Mouse (Mus musculus) embryonic facial prominence, embryonic 14.5 days (tissue): ENCODE data around the gene Ugt1a10. TPM values are rescaled to one million over a fixed set of nuclear protein-coding genes. Genes with fewer than 3 reads are reported as not detected.
"Not testable (repeated sequence)": the region's sequence is repeated elsewhere in the genome, so short reads cannot be mapped to it uniquely, and the experiment has no call there.

Source experiments
- ATAC-seq: fragments of 200-750 bp; cut with Nextera tagmentation; 2 replicates; pipeline ENCODE4 v1.8.0; 2017; ENCODE audit warnings: low read depth, moderate number of reproducible peaks, moderate TSS enrichment
- DNase-seq: peaks from one replicate; pipeline ENCODE4 v3.0.0-alpha.2; 2015; ENCODE audit warnings: low spot score
- H3K27ac ChIP-seq: fragments of 300-500 bp; sonication (generic); replicated peaks from 2 replicates; pipeline ENCODE4 v1.5.1; 2014; ENCODE audit warnings: low read depth, mild to moderate bottlenecking, low read length, moderate library complexity
- H3K27me3 ChIP-seq: fragments of 300-500 bp; sonication (generic); replicated peaks from 2 replicates; pipeline ENCODE4 v1.6.1; 2014; ENCODE audit warnings: low read length; ENCODE audit not compliant: control insufficient read depth, insufficient read depth
- H3K36me3 ChIP-seq: fragments of 300-500 bp; sonication (generic); 2 replicates; pipeline ENCODE4 v1.6.1; 2014; ENCODE audit warnings: low read length, mixed read lengths; ENCODE audit not compliant: control insufficient read depth, insufficient read depth
- H3K4me1 ChIP-seq: fragments of 300-500 bp; sonication (generic); 2 replicates; pipeline ENCODE4 v1.6.1; 2014; ENCODE audit warnings: antibody characterized with exemption, low read length; ENCODE audit not compliant: control insufficient read depth, insufficient read depth
- H3K4me2 ChIP-seq: fragments of 300-500 bp; sonication (generic); 2 replicates; pipeline ENCODE4 v1.6.1; 2014; ENCODE audit warnings: low read depth, mild to moderate bottlenecking, low read length, moderate library complexity, mixed read lengths
- H3K4me3 ChIP-seq: fragments of 300-500 bp; sonication (generic); 2 replicates; pipeline ENCODE4 v1.5.1; 2014; ENCODE audit warnings: low read depth, mild to moderate bottlenecking, low read length
- H3K9ac ChIP-seq: fragments of 300-500 bp; sonication (generic); 2 replicates; pipeline ENCODE4 v1.6.1; 2014; ENCODE audit warnings: low read depth, mild to moderate bottlenecking, low read length, moderate library complexity, mixed read lengths
- H3K9me3 ChIP-seq: fragments of 300-500 bp; sonication (generic); 2 replicates; pipeline ENCODE4 v1.6.1; 2016; ENCODE audit warnings: low read length; ENCODE audit not compliant: control insufficient read depth
- WGBS: fragments of 180-500 bp; shearing (Covaris S2); extraction: QIAGEN DNeasy Blood & Tissue Kit; methylation state at CpG from one replicate; pipeline ENCODE4 v1.1.7; 2014; 5-methylcytosine and 5-hydroxymethylcytosine counted together
- polyA plus RNA-seq: library from polyadenylated mRNA; unstranded; fragments of >200 nt; fragmentation: Nextera tagmentation; extraction: Ambion mirVana; gene quantifications from 2 replicates; pipeline ENCODE4 v1.2.1, GENCODE M21; 2014

Ugt1a10 gene
- polyA plus RNA-seq, 1 experiment from 2014 or later, result not detected

DNA sequence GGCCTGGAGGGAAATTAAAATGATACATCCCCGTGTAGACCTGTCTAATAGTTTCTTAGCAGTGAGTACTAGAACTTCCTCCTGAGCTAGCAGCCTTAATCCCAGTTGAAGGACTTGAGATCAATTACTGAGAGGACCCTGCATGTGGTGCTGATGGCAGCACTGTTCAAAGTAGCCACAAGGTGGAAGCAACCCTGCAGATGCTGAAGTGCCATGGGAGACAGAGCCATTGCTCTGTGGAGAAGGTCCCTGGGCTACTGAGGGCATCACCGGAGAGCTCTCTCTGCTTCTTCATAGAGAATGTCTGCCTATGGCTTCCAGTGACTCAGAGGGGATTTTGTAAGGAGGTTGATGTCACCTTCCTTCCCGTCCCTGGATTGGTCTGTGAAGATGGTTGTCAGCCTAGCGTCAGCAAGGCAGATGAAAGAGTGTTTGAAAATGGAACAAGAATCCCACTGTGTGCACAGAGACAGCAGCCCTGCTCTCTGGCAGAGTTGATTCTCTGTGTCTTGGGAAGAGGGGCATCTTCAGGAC, 70.7 kb downstream of the Ugt1a10 start:
- not testable (repeated sequence) for H3K27me3 ChIP-seq, H3K4me2 ChIP-seq, H3K4me3 ChIP-seq, DNase-seq, H3K9me3 ChIP-seq, H3K36me3 ChIP-seq, H3K4me1 ChIP-seq, H3K9ac ChIP-seq, ATAC-seq, H3K27ac ChIP-seq
- WGBS, result 80% methylated on average over 2 of the region's 4 CpGs

DNA sequence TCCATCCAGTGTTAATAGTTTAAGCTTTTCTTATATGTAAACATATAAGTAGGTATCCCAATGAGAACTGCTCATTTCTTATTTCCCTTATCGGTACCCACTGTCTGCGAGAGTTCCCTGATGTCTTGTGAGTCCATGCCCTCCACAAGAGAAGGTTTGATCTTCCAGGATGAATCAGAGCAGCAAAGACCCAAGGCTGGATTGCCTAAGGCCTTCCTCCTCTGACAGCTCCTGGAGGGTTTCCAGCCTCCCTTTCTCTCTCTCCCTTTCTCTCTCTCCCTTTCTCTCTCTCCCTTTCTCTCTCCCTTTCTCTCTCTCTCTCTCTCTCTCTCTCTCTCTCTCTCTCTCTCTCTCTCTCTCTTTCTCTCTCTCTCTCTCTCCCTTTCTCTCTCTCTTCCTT, 73.9 kb downstream of the Ugt1a10 start:
- H3K4me3 ChIP-seq, H3K4me1 ChIP-seq, H3K27me3 ChIP-seq, H3K36me3 ChIP-seq, H3K9ac ChIP-seq, H3K4me2 ChIP-seq, ATAC-seq, H3K27ac ChIP-seq, DNase-seq, H3K9me3 ChIP-seq: not testable (repeated sequence)
- WGBS, result 79% methylated on average over 2 of the region's 2 CpGs

DNA sequence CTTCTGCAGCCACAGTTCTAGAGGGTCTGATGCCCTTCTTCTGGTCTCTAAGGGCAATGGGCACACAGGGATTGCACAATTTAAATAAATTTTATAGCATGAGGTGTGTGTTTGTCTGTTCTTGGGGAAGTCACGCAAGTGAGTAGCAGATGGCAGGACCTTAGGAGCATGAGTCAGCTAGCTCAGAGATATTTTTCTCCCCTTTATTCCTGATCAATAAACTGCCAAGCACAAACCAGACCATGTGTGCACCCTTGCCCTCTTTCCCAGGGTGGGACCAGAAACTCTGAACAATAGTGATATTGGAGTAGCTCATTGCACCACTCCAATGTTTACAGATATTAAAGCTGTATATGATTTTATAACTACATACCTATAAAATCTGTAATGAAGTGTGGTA, 75.0 kb downstream of the Ugt1a10 start:
- 83% methylated on average over 1 of the region's 1 CpGs for WGBS
- not testable (repeated sequence) for ATAC-seq, DNase-seq, H3K9me3 ChIP-seq, H3K4me2 ChIP-seq, H3K27ac ChIP-seq, H3K9ac ChIP-seq, H3K27me3 ChIP-seq, H3K4me3 ChIP-seq, H3K36me3 ChIP-seq
- H3K4me1 ChIP-seq, result peaks cover 13% of the 10 kb centered on the region; the same call in 1 of the 2 replicates

DNA sequence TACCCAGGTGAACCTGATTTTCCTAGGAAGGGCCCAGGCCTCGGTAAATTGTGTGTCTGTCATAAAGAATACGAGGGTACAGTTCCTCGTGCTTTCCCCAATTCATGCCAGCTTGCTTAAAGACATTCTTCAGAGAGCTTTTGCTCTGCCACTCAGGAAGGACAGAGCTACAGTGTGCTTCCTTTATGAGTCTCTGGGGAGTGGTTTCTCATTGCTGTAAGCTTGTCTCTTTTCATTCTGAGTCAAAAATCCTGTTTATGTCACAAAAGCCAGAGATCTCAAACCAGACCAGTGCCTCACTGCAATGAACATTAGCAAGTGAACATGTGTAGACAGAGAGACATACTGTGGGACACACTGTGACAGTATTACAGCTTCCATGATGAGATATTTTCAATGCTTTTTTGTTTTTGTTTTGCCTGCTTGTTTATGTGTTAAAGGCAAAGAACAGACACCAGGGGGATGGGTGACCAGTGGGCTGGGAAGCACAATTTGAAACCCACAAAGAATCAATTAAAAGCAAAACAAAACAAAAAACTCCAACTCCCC, 78.8 kb downstream of the Ugt1a10 start:
- no peak overlapping the region for H3K4me3 ChIP-seq
- H3K27me3 ChIP-seq, result no peaks in the 10 kb centered on the region
- H3K9ac ChIP-seq, result no peak overlapping the region
- DNase-seq (peak; percentile 34), ATAC-seq (0 out of 2 replicates have a peak, but pooled peaks have one; percentile 37)
- no peaks in the 10 kb centered on the region for H3K36me3 ChIP-seq
- no peak overlapping the region for H3K4me2 ChIP-seq
- H3K27ac ChIP-seq, result peak overlapping the region; percentile 42
- 42% methylated on average over 3 of the region's 3 CpGs for WGBS
- H3K4me1 ChIP-seq, result peaks cover 13% of the 10 kb centered on the region; the same call in 1 of the 2 replicates
- no peaks in the 10 kb centered on the region for H3K9me3 ChIP-seq

DNA sequence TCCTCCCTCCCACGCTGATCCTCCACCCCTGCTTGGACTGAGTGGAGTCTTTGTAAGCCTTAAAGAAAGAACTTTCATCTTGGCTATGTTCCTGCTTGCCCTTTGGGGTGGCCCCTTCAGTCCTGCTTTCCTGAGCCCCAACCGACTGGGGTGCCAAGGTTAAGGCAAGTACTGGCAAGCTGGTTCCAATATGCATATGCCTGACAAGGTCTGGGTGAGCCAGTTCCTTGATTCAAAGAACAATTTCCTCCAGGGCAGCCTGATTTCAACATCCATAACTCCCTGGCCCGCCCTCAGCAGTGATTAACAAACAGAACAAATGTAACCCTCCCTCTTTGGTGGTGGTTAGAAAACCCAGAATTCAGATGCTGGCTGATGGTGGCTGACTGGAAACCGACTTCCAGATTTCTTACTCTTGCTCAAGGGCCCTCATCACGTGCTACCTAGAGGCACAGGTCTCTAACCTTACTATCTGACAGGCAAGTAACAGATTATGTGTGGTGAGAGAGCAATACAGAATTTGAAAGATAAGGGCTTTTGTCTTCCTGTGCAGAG, 79.3 kb downstream of the Ugt1a10 start, which contains the start of gene Ugt1a6a:
Gene Ugt1a6a (plus strand): TSS at position 353 of the 555 bp plus-strand sequence.
- H3K27ac ChIP-seq, result peak within 1 kb of the TSS; percentile 42
- DNase-seq (peak; percentile 82), ATAC-seq (peak; percentile 84)
- not testable (repeated sequence) for H3K9me3 ChIP-seq, H3K4me2 ChIP-seq, H3K4me3 ChIP-seq, H3K36me3 ChIP-seq, H3K27me3 ChIP-seq
- peak within 1 kb of the TSS; percentile 14; the same call in 1 of the 2 replicates for H3K9ac ChIP-seq
- WGBS, result 22% methylated on average over 4 of the region's 5 CpGs
- peaks cover 13% of the 10 kb centered on the region; the same call in 1 of the 2 replicates for H3K4me1 ChIP-seq

DNA sequence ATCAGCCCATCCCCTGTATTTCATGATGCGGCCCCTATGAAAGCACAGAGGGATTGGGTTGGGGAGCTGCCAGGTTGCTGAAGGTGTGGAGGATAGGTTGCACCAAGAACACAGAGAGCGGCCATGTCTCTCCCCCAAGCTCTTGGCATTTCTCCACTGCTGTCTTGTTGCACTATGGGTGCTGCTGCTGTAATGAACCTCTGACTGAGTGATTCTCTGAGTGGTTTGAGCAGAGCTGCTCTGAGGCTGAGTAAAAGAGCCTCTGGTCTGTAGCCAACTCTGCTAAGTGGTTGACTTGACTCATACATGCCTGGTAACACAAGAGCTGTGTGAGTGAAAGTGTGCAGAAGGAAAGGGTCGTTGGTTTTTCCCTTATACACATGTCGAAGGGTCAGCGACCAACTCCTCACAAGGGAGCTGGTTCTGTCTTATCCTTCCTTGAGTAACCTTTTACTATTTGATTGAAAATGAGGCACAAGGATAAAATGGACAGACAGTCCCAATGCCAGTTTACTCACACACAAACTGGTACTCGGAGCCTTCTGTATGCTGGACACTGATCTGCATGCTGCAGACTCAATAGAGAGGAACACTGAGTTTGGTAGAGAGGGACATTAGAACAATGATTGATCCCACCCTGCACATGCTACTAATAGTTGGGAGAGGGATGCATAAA, 80.2 kb downstream of the Ugt1a10 start:
- not testable (repeated sequence) for ATAC-seq, H3K27ac ChIP-seq, H3K9me3 ChIP-seq, H3K4me2 ChIP-seq, H3K27me3 ChIP-seq, H3K36me3 ChIP-seq, H3K4me3 ChIP-seq
- Histone ChIP-seq H3K9ac (peak overlapping the region; percentile 14; the same call in 1 of the 2 replicates), H3K4me1 (peaks cover 13% of the 10 kb centered on the region; the same call in 1 of the 2 replicates)
- DNase-seq, result peak; percentile 19
- 74% methylated on average over 5 of the region's 6 CpGs for WGBS

- ATAC-seq (no peak), DNase-seq (no peak)
- Histone ChIP-seq H3K36me3 (no peaks in the 10 kb centered on the region), H3K9me3 (no peaks in the 10 kb centered on the region), H3K4me3 (no peak overlapping the region), H3K4me2 (no peak overlapping the region), H3K27ac (no peak overlapping the region), H3K9ac (no peak overlapping the region), H3K27me3 (no peaks in the 10 kb centered on the region), H3K4me1 (peaks cover 13% of the 10 kb centered on the region; the same call in 1 of the 2 replicates)
- WGBS, result 62% methylated on average over 2 of the region's 2 CpGs
Measured at GRCm38 (mm10) chr1:88136646-88137045, 81.5 kb downstream of the Ugt1a10 start.

- H3K4me3 ChIP-seq, result no peak overlapping the region
- peaks cover 13% of the 10 kb centered on the region; the same call in 1 of the 2 replicates for H3K4me1 ChIP-seq
- WGBS, result 80% methylated on average over 3 of the region's 3 CpGs
- DNase-seq (no peak), ATAC-seq (no peak)
- H3K4me2 ChIP-seq, result no peak overlapping the region
- no peak overlapping the region for H3K27ac ChIP-seq
- no peaks in the 10 kb centered on the region for H3K27me3 ChIP-seq
- no peak overlapping the region for H3K9ac ChIP-seq
- H3K9me3 ChIP-seq, result no peaks in the 10 kb centered on the region
- H3K36me3 ChIP-seq, result no peaks in the 10 kb centered on the region
Measured at GRCm38 (mm10) chr1:88137264-88137663, 82.1 kb downstream of the Ugt1a10 start.
